Mouse (Mus musculus) heart, embryonic 16.5 days (tissue): ENCODE measurements around the gene Dhx16. TPM values are rescaled to one million over a fixed set of nuclear protein-coding genes. Genes with fewer than 3 reads are reported as not detected.

Experiments
- ATAC-seq: fragments of 200-750 bp; cut with Nextera tagmentation; replicated peaks from 2 replicates; pipeline ENCODE4 v1.8.0; 2017; ENCODE audit warnings: moderate number of reproducible peaks; ENCODE audit not compliant: insufficient read depth, low FRiP score; ENCODE audit errors: extremely low read depth
- H3K27ac ChIP-seq: fragments of 300-500 bp; sonication (generic); 2 replicates; pipeline ENCODE4 v1.5.1; 2014; ENCODE audit warnings: mild to moderate bottlenecking, low read length, control low read depth, moderate library complexity
- H3K27me3 ChIP-seq: fragments of 300-500 bp; sonication (generic); 2 replicates; pipeline ENCODE4 v1.6.1; 2014; ENCODE audit warnings: low read length, mixed read lengths; ENCODE audit not compliant: control insufficient read depth, insufficient read depth
- H3K36me3 ChIP-seq: fragments of 300-500 bp; sonication (generic); 2 replicates; pipeline ENCODE4 v1.6.1; 2014; ENCODE audit not compliant: control insufficient read depth, insufficient read depth
- H3K4me1 ChIP-seq: fragments of 300-500 bp; sonication (generic); 2 replicates; pipeline ENCODE4 v1.6.1; 2014; ENCODE audit warnings: low read length, mixed read lengths; ENCODE audit not compliant: control insufficient read depth, insufficient read depth
- H3K4me2 ChIP-seq: fragments of 300-500 bp; sonication (generic); 2 replicates; pipeline ENCODE4 v1.6.1; 2014; ENCODE audit warnings: low read depth, mild to moderate bottlenecking, control low read depth, low read length
- H3K4me3 ChIP-seq: fragments of 300-500 bp; sonication (generic); 2 replicates; pipeline ENCODE4 v1.5.1; 2014; ENCODE audit warnings: mild to moderate bottlenecking, control low read depth, low read length
- H3K9ac ChIP-seq: fragments of 300-500 bp; sonication (generic); 2 replicates; pipeline ENCODE4 v1.6.1; 2014; ENCODE audit warnings: low read length, control low read depth
- H3K9me3 ChIP-seq: fragments of 300-500 bp; sonication (generic); replicated peaks from 2 replicates; pipeline ENCODE4 v1.6.1; 2016; ENCODE audit warnings: low read length; ENCODE audit not compliant: control insufficient read depth
- WGBS: fragments of 180-500 bp; shearing (Covaris S2); extraction: QIAGEN DNeasy Blood & Tissue Kit; methylation state at CpG from one replicate; pipeline ENCODE4 v1.1.7; 2014; 5-methylcytosine and 5-hydroxymethylcytosine counted together
- polyA plus RNA-seq: library from polyadenylated mRNA; unstranded; fragments of >200 nt; fragmentation: Nextera tagmentation; extraction: Ambion mirVana; gene quantifications from 2 replicates; pipeline ENCODE4 v1.2.1, GENCODE M21; 2015

Gene Dhx16
- polyA plus RNA-seq, 1 experiment from 2014 or later = 27.4 TPM

- Histone ChIP-seq H3K27me3 (no peaks in the 10 kb centered on the region), H3K4me1 (peaks cover 4% of the 10 kb centered on the region; the same call in 1 of the 2 replicates), H3K4me3 (no peak overlapping the region), H3K27ac (no peak overlapping the region), H3K9ac (no peak overlapping the region), H3K9me3 (no peaks in the 10 kb centered on the region), H3K4me2 (no peak overlapping the region), H3K36me3 (peaks cover 63% of the 10 kb centered on the region)
- WGBS = 46% methylated on average over 1 of the region's 1 CpGs
- ATAC-seq = no peak
Measured at GRCm38 (mm10) chr17:35848112-35848511, 31.5 kb upstream of the Dhx16 start.

DNA sequence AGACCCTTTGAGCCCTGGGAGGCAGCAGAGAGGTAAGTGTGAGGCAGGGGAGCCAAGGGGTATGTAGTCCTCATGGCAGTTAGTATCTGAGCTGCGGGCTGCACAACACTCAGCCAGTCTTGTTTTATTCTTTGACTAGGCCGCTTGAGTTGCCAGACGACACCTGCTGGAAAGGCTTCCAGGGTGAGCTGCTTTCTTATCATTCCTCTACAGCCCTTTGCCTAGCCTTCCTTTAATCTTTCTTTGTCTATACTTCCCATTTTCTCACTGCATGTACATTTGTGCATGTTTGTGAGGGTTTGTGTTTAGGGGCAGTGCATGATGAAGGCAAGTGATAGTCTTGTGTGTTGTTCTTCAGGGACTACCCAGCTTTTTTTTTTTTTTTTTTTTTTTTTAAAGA lies 28.6 kb upstream of the Dhx16 start:
- H3K9me3 ChIP-seq = no peaks in the 10 kb centered on the region
- H3K36me3 ChIP-seq = peaks cover 63% of the 10 kb centered on the region
- WGBS = 85% methylated on average over 3 of the region's 3 CpGs
- no peaks in the 10 kb centered on the region for H3K27me3 ChIP-seq
- no peak overlapping the region for H3K9ac ChIP-seq
- no peak overlapping the region for H3K4me2 ChIP-seq
- H3K4me1 ChIP-seq = peaks cover 4% of the 10 kb centered on the region; the same call in 1 of the 2 replicates
- H3K27ac ChIP-seq = no peak overlapping the region
- no peak overlapping the region for H3K4me3 ChIP-seq
- no peak for ATAC-seq

DNA sequence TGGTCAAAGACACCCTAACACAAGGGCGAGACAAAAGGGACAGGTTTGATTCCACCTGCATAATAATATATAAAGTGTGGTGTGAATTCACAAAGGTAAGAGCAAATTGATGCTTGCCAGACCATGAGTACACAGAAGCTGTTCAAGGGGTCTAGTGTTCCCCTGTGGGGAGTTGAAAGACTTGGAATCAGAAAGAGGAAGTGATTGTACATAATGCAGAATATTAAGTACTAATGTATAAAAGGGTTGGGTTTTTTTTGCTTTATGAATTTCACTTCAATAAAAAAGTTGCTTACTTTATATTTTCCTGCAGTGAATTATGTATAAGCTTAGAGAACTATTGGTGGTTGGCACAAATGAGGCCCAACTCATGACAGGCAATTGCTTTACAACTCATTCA lies 20.2 kb upstream of the Dhx16 start:
- Histone ChIP-seq H3K4me2 (no peak overlapping the region), H3K4me3 (no peak overlapping the region), H3K9ac (no peak overlapping the region), H3K27me3 (no peaks in the 10 kb centered on the region), H3K4me1 (peaks cover 9% of the 10 kb centered on the region), H3K36me3 (peaks cover 16% of the 10 kb centered on the region), H3K27ac (no peak overlapping the region), H3K9me3 (no peaks in the 10 kb centered on the region)
- ATAC-seq = no peak
- 95% methylated on average over 1 of the region's 1 CpGs for WGBS

DNA sequence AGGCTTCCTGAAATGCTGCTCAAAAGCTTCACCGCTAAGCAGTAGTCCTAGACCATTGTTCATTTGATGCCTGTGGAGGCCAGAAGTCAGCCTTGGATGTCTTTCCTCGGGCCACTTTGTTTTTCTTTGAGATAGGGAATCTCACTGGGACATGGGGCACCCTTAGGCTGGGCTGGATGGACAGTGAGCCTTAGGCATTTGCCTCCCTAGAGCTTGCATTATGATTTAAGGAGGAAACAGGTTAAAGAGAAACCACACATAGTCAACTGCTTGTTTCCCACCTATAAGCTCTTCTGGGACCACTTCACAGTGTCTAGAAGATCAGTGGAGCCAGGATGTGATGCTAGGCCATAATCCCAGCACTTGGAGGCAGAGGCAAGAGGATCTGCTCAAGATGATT lies 19.8 kb upstream of the Dhx16 start:
- H3K4me3 ChIP-seq = no peak overlapping the region
- H3K9ac ChIP-seq = no peak overlapping the region
- H3K27me3 ChIP-seq = no peaks in the 10 kb centered on the region
- H3K4me1 ChIP-seq = peaks cover 11% of the 10 kb centered on the region
- H3K36me3 ChIP-seq = peaks cover 14% of the 10 kb centered on the region
- no peak overlapping the region for H3K4me2 ChIP-seq
- H3K27ac ChIP-seq = no peak overlapping the region
- 51% methylated on average over 2 of the region's 2 CpGs for WGBS
- no peaks in the 10 kb centered on the region for H3K9me3 ChIP-seq
- ATAC-seq = no peak

DNA sequence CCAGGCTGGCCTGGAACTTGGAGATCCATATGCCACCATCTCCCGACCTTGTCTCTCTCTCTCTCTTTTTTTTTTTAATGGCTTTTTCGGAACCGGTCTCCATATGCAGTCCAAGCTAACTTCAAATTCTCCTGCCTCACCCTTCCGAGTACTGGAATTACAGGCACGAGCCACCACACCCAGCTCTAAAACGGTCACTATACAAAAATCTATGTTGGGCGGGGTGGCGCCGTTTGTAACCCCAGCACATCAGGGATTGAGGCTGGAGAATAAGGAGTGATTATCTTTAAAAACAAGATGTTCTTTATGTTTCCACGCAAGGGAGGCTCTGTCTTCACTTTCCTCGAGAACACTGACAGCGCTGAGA lies 18.8 kb upstream of the Dhx16 start:
- WGBS = 6% methylated on average over 12 of the region's 12 CpGs
- Histone ChIP-seq H3K27me3 (no peaks in the 10 kb centered on the region), H3K4me1 (peaks cover 15% of the 10 kb centered on the region), H3K9ac (peak overlapping the region; percentile 72), H3K4me3 (peak overlapping the region; percentile 79), H3K27ac (peak overlapping the region; percentile 94), H3K4me2 (peak overlapping the region; percentile 66), H3K9me3 (no peaks in the 10 kb centered on the region), H3K36me3 (peaks cover 14% of the 10 kb centered on the region)
- ATAC-seq = no peak

- Histone ChIP-seq H3K9ac (peak within 1 kb of the TSS; percentile 72), H3K4me2 (peak within 1 kb of the TSS; percentile 66), H3K9me3 (no peaks in the 10 kb centered on the region), H3K27ac (peak within 1 kb of the TSS; percentile 94), H3K27me3 (no peaks in the 10 kb centered on the region), H3K36me3 (peaks cover 14% of the 10 kb centered on the region), H3K4me3 (peak within 1 kb of the TSS; percentile 79), H3K4me1 (peaks cover 15% of the 10 kb centered on the region)
- ATAC-seq = peak; percentile 89
- WGBS = 0% methylated on average over 47 of the region's 47 CpGs
Measured at GRCm38 (mm10) chr17:35861198-35861857, 18.3 kb upstream of the Dhx16 start, which contains the start of gene Nrm. Gene Nrm (plus strand): TSS chr17:35861318.

DNA sequence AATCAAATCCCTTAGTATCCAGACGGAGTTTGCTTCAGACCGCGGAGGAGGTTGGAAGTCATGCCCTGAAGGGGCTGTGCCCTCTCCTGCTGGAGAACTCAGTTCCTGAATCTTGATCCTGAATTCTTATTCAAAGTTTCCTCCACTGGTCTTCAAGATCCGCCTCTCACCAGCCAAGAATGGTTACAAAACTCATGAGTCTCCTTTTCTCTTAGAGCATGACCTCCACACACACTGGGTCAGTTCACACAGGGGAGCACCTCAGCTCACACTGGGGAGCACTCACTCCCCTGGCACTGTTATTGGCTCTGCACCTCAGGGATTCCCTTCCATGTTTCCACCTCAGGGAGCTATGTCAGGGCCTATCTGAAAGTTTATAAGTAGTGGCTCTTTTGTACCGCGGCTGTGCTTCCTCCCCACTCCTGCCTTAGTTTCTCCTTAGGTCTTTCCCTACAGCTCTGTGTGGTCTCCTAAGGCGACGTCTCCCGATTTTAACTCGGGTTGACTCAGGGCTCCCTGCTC lies 14.7 kb upstream of the Dhx16 start:
- peak overlapping the region; percentile 73 for H3K9ac ChIP-seq
- H3K4me1 ChIP-seq = peaks cover 37% of the 10 kb centered on the region
- peak overlapping the region; percentile 69 for H3K4me3 ChIP-seq
- no peaks in the 10 kb centered on the region for H3K27me3 ChIP-seq
- no peaks in the 10 kb centered on the region for H3K9me3 ChIP-seq
- peaks cover 4% of the 10 kb centered on the region; the same call in 1 of the 2 replicates for H3K36me3 ChIP-seq
- H3K4me2 ChIP-seq = peak overlapping the region; percentile 83
- peak overlapping the region; percentile 96 for H3K27ac ChIP-seq
- no peak for ATAC-seq
- WGBS = 28% methylated on average over 10 of the region's 10 CpGs

DNA sequence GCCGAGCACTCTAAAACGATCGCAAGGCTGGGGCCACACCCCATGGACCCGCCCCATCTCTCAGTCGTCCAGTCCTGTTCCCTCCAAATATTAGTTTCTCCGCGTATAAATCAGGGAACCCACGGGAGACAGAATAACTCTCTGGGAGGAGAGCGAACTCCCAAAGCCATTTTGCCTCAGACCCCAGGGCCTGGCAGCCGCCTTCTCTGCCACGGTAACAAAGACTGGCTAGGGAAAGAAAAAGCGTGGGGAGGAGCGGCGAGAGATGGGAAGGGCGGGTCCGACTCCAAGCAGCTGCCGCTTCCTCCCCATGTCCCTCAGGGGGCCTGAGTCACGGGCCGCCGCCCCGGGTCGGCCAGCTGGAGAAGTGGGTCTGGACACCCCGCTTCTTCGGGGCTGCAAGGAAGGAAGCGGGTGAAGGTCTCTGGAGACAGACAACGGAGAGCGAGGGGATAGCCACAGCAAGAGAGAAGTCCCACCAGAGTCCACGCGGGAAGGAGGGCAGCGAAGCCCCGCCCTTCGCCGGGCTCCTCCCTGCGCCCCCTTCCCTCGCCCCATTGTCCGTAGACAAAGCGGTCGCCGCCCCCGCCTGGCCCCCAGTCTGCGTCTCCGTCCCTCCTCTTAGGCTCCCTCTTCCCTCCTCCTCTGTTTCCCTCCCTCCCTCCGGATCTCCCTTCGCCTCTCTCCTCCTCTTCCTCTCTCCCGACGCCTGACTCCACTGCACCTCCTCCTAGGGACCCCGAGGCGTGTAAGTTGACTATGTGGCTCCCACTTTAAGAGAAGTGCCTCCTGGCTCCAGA lies 13.9 kb upstream of the Dhx16 start, which contains the start of gene Ppp1r18:
Gene Ppp1r18 (plus strand): TSS at position 113 of the 800 bp plus-strand sequence.
- H3K27me3 ChIP-seq = no peaks in the 10 kb centered on the region
- peak within 1 kb of the TSS; percentile 73 for H3K9ac ChIP-seq
- peak within 1 kb of the TSS; percentile 83 for H3K4me2 ChIP-seq
- under 1% methylated on average over 42 of the region's 48 CpGs for WGBS
- peak within 1 kb of the TSS; percentile 69 for H3K4me3 ChIP-seq
- peaks cover 40% of the 10 kb centered on the region for H3K4me1 ChIP-seq
- H3K27ac ChIP-seq = peak within 1 kb of the TSS; percentile 96
- ATAC-seq = peak; percentile 56
- no peaks in the 10 kb centered on the region for H3K9me3 ChIP-seq
- H3K36me3 ChIP-seq = peaks cover 4% of the 10 kb centered on the region; the same call in 1 of the 2 replicates
